Mouse (Mus musculus) hindbrain, embryonic 16.5 days (tissue): ENCODE results near the gene Coro1a. TPM values are rescaled to one million over a fixed set of nuclear protein-coding genes. Genes with fewer than 3 reads are reported as not detected.

Experiments used
- ATAC-seq: fragments of 200-750 bp; cut with Nextera tagmentation; 2 replicates; pipeline ENCODE4 v1.8.0; 2017; ENCODE audit warnings: moderate TSS enrichment, moderate library complexity
- H3K27ac ChIP-seq: fragments of 300-500 bp; sonication (generic); 2 replicates; pipeline ENCODE4 v1.5.1; 2014; ENCODE audit warnings: low read depth, mild to moderate bottlenecking, control low read depth, low read length, moderate library complexity
- H3K27me3 ChIP-seq: fragments of 300-500 bp; sonication (generic); replicated peaks from 2 replicates; pipeline ENCODE4 v1.6.1; 2014; ENCODE audit warnings: low read length; ENCODE audit not compliant: control insufficient read depth, insufficient read depth
- H3K36me3 ChIP-seq: fragments of 300-500 bp; sonication (generic); 2 replicates; pipeline ENCODE4 v1.6.1; 2014; ENCODE audit warnings: mild to moderate bottlenecking, low read length, moderate library complexity, mixed read lengths; ENCODE audit not compliant: control insufficient read depth, insufficient read depth
- H3K4me1 ChIP-seq: fragments of 300-500 bp; sonication (generic); 2 replicates; pipeline ENCODE4 v1.6.1; 2014; ENCODE audit warnings: low read depth, low read length; ENCODE audit not compliant: control insufficient read depth, insufficient read depth
- H3K4me2 ChIP-seq: fragments of 300-500 bp; sonication (generic); 2 replicates; pipeline ENCODE4 v1.6.1; 2014; ENCODE audit warnings: mild to moderate bottlenecking, low read length, control low read depth, moderate library complexity
- H3K4me3 ChIP-seq: fragments of 300-500 bp; sonication (generic); 2 replicates; pipeline ENCODE4 v1.5.1; 2014; ENCODE audit warnings: mild to moderate bottlenecking, low read length, control low read depth, moderate library complexity
- H3K9ac ChIP-seq: fragments of 300-500 bp; sonication (generic); 2 replicates; pipeline ENCODE4 v1.6.1; 2014; ENCODE audit warnings: low read depth, mild to moderate bottlenecking, control low read depth, low read length, moderate library complexity
- H3K9me3 ChIP-seq: fragments of 300-500 bp; sonication (generic); 2 replicates; pipeline ENCODE4 v1.6.1; 2014; ENCODE audit warnings: mild to moderate bottlenecking, low read length, moderate library complexity; ENCODE audit not compliant: control insufficient read depth
- WGBS: fragments of 180-500 bp; shearing (Covaris S2); extraction: QIAGEN DNeasy Blood & Tissue Kit; methylation state at CpG from one replicate; pipeline ENCODE4 v1.1.7; 2014; 5-methylcytosine and 5-hydroxymethylcytosine counted together
- polyA plus RNA-seq: library from polyadenylated mRNA; unstranded; fragments of >200 nt; fragmentation: Nextera tagmentation; extraction: Ambion mirVana; gene quantifications from 2 replicates; pipeline ENCODE4 v1.2.1, GENCODE M21; 2015

Coro1a gene
- polyA plus RNA-seq, 1 experiment from 2014 or later: 125 TPM

GRCm38 (mm10) chr7:126678545-126679341 is 28.8 kb downstream of the Coro1a start:
- no peaks in the 10 kb centered on the region for H3K4me1 ChIP-seq
- WGBS: 85% methylated on average over 8 of the region's 8 CpGs

DNA sequence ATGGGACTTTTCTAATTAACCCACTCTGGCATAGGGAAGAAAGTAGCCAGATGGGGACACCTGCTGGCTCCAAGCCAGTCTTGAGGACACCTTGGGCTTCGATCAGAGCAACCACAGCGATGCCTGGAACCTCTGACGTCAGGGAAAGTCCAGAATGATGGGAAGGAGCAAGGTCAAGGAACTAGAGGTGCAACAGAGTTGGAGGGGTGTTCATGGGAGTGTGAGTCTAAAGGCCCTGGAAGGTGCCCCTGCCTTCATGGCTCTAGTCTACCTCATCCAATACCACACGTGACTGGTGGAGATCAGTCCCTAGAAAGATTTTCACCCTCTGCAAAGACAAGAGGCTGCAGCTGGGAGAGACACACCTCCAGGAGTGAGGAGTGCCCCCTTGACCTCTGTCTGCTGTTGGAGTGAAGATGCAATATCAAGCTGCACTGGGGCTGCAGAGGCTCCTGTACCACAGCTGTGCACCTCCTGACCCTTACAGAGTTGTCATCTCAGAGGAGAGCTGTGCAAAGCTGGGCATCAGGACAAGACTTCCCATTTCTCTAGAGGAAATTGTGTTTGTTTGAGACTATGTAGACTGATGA is 30.9 kb downstream of the Coro1a start:
- peaks cover 15% of the 10 kb centered on the region; the same call in 1 of the 2 replicates for H3K36me3 ChIP-seq
- no peak for ATAC-seq
- no peaks in the 10 kb centered on the region for H3K9me3 ChIP-seq
- H3K27me3 ChIP-seq: no peaks in the 10 kb centered on the region
- no peak overlapping the region for H3K9ac ChIP-seq
- H3K27ac ChIP-seq: no peak overlapping the region
- H3K4me2 ChIP-seq: no peak overlapping the region
- WGBS: 83% methylated on average over 4 of the region's 4 CpGs
- H3K4me3 ChIP-seq: no peak overlapping the region
- H3K4me1 ChIP-seq: no peaks in the 10 kb centered on the region

More at GRCm38 (mm10) chr7:126678545-126679341, 28.8 kb downstream of the Coro1a start:
- Histone ChIP-seq H3K9ac (no peak overlapping the region), H3K36me3 (peaks cover 2% of the 10 kb centered on the region; the same call in 1 of the 2 replicates), H3K4me2 (no peak overlapping the region), H3K9me3 (no peaks in the 10 kb centered on the region), H3K27me3 (no peaks in the 10 kb centered on the region), H3K4me3 (no peak overlapping the region), H3K27ac (no peak overlapping the region)
- ATAC-seq: no peak

GRCm38 (mm10) chr7:126676207-126676606 is 31.4 kb downstream of the Coro1a start, which contains the start of gene Sult1a1:
Gene Sult1a1, minus strand, starts transcription at chr7:126676432.
- peak within 1 kb of the TSS; percentile 44; the same call in 1 of the 2 replicates for H3K27ac ChIP-seq
- peak within 1 kb of the TSS; percentile 41; the same call in 1 of the 2 replicates for H3K9ac ChIP-seq
- ATAC-seq: no peak
- no peaks in the 10 kb centered on the region for H3K4me1 ChIP-seq
- H3K4me2 ChIP-seq: no peak within 1 kb of the TSS
- no peak within 1 kb of the TSS for H3K4me3 ChIP-seq
- H3K36me3 ChIP-seq: peaks cover 16% of the 10 kb centered on the region; the same call in 1 of the 2 replicates
- H3K27me3 ChIP-seq: no peaks in the 10 kb centered on the region
- 75% methylated on average over 1 of the region's 1 CpGs for WGBS
- no peaks in the 10 kb centered on the region for H3K9me3 ChIP-seq

GRCm38 (mm10) chr7:126675104-126675503 is 32.5 kb downstream of the Coro1a start:
- 95% methylated on average over 8 of the region's 8 CpGs for WGBS
- no peak for ATAC-seq

GRCm38 (mm10) chr7:126672111-126672510 is 35.5 kb downstream of the Coro1a start:
- H3K36me3 ChIP-seq: peaks cover 18% of the 10 kb centered on the region

More at GRCm38 (mm10) chr7:126675104-126675503, 32.5 kb downstream of the Coro1a start:
- Histone ChIP-seq H3K27ac (no peak overlapping the region), H3K36me3 (peaks cover 18% of the 10 kb centered on the region), H3K9me3 (no peaks in the 10 kb centered on the region), H3K4me2 (no peak overlapping the region), H3K4me3 (no peak overlapping the region), H3K27me3 (no peaks in the 10 kb centered on the region), H3K9ac (no peak overlapping the region), H3K4me1 (no peaks in the 10 kb centered on the region)

DNA sequence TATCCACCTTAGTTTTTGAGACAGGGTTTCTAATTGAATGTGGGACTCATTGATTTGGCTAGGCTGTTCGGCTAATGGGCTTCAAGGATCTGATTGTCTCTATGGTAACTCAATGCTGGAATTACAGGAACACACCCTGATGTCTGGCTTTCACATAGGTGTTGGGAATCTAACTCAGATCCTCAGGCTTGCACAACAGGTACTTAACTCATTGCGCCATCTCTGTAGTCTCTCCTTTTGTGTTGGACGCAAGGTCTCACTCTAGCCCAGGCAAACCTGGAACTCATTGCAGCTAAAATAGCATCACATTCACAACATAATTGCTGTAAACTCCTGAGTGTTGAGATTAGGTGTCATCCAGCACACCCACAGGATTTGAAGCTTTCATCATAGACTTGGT is 37.4 kb downstream of the Coro1a start:
- H3K9ac ChIP-seq: no peak overlapping the region
- H3K36me3 ChIP-seq: peaks cover 16% of the 10 kb centered on the region
- no peak overlapping the region for H3K4me3 ChIP-seq
- no peaks in the 10 kb centered on the region for H3K4me1 ChIP-seq
- ATAC-seq: no peak
- H3K9me3 ChIP-seq: no peaks in the 10 kb centered on the region
- no peak overlapping the region for H3K4me2 ChIP-seq
- H3K27ac ChIP-seq: no peak overlapping the region
- H3K27me3 ChIP-seq: no peaks in the 10 kb centered on the region
- 96% methylated on average over 3 of the region's 3 CpGs for WGBS

More at GRCm38 (mm10) chr7:126672111-126672510, 35.5 kb downstream of the Coro1a start:
- no peak for ATAC-seq
- Histone ChIP-seq H3K4me2 (no peak overlapping the region), H3K27ac (no peak overlapping the region), H3K27me3 (no peaks in the 10 kb centered on the region), H3K9me3 (no peaks in the 10 kb centered on the region), H3K9ac (no peak overlapping the region), H3K4me3 (no peak overlapping the region), H3K4me1 (no peaks in the 10 kb centered on the region)
- WGBS: 95% methylated on average over 9 of the region's 9 CpGs

GRCm38 (mm10) chr7:126668452-126668851 is 39.1 kb downstream of the Coro1a start:
- ATAC-seq: no peak
- 77% methylated on average over 5 of the region's 5 CpGs for WGBS
- no peaks in the 10 kb centered on the region for H3K27me3 ChIP-seq
- no peak overlapping the region for H3K4me3 ChIP-seq
- no peak overlapping the region for H3K4me2 ChIP-seq
- H3K9me3 ChIP-seq: no peaks in the 10 kb centered on the region
- H3K4me1 ChIP-seq: no peaks in the 10 kb centered on the region
- no peak overlapping the region for H3K9ac ChIP-seq
- H3K36me3 ChIP-seq: peaks cover 16% of the 10 kb centered on the region
- H3K27ac ChIP-seq: no peak overlapping the region

DNA sequence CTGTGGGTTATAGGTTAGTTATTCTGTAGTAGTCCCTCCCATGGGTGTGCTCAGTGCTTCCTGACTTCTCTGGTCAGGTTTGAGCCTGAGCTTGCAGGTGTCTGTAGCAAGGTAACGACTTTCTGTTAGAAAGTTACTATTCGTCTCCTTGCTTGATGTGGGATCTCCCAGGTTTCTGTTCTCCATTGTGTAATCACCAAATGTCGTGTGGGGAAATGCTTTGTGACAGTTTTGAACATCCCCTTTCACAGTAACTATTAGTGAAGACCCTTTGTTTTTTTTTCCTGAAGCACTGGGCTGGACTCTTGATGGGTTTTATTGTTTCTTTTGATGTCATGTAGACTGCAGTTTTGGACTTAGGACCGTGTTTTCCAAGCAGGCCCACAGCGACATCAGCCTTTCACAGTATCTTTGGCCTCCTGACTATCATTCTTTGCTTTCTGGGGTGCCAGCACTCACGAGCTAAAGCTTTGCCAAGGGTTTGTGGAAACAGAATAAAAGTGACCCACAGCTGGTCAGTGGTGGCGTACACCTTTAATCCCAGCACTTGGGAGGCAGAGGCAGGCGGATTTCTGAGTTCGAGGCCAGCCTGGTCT is 40.0 kb downstream of the Coro1a start:
- H3K36me3 ChIP-seq: peaks cover 13% of the 10 kb centered on the region
- no peak overlapping the region for H3K4me3 ChIP-seq
- no peak overlapping the region for H3K27ac ChIP-seq
- H3K4me1 ChIP-seq: no peaks in the 10 kb centered on the region
- no peaks in the 10 kb centered on the region for H3K9me3 ChIP-seq
- H3K27me3 ChIP-seq: no peaks in the 10 kb centered on the region
- ATAC-seq: no peak
- 86% methylated on average over 9 of the region's 9 CpGs for WGBS
- no peak overlapping the region for H3K4me2 ChIP-seq
- no peak overlapping the region for H3K9ac ChIP-seq

GRCm38 (mm10) chr7:126665269-126665668 is 42.3 kb downstream of the Coro1a start:
- Histone ChIP-seq H3K36me3 (peaks cover 3% of the 10 kb centered on the region; the same call in 1 of the 2 replicates), H3K9ac (no peak overlapping the region), H3K4me1 (no peaks in the 10 kb centered on the region), H3K4me2 (no peak overlapping the region), H3K4me3 (no peak overlapping the region), H3K9me3 (no peaks in the 10 kb centered on the region), H3K27me3 (no peaks in the 10 kb centered on the region), H3K27ac (no peak overlapping the region)
- ATAC-seq: no peak
- WGBS: 98% methylated on average over 3 of the region's 3 CpGs
